Mouse (Mus musculus): ENCODE measurements around the gene Vrk2. TPM values are rescaled to one million over a fixed set of nuclear protein-coding genes. Genes with fewer than 3 reads are reported as not detected.

Gene Vrk2
- total and polyA plus RNA-seq, 3 experiments, result 26.1 to 64.5 (median 43.1) TPM

DNA sequence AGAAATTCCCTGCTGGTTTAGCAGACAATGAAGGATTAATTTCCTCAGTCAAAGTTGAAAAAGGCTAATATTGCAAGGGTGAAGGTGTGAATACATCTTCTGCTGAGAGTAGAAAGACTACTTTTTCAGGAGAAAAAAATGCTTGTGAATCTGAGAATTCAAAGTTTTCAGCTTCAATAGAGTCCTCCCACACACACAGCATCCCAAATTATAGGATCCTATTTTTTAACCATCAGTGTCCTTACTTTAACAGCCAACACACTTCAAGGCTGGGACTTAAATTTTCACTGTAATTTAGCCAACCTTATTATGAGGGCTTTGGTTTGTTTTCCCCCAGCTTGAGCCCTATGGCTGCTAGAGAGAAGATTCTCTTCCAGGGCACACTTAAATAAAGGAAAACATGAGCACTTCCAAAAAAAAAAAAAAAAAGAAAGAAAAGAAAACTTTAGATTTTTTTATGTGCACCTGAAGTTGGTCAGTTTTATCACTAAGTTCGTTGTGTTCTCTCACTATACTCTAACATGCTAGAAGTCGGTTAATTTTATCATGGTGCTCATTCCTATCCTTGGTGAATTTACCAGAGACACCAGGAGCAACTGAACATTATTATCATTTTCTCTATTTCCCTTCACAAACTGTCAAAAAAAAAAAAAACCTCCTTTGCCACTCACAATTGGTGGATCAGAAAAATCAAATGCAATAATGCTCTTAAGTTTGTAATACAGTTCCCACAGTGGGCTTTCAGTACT, 24.9 kb upstream of the Vrk2 start:
- ATAC-seq (ENCODE audit: extremely low read depth, insufficient number of reproducible peaks, low FRiP score, poor library complexity, severe bottlenecking) (no peak), DNase-seq (ENCODE audit: low spot score) (no peak)
- Histone ChIP-seq H3K36me3 (replicated peaks) (no peaks in the 10 kb centered on the region), H3K4me3 (ENCODE audit: low read depth, low read length) (no peak overlapping the region), H3K27me3 (ENCODE audit: insufficient read depth, low read length) (no peaks in the 10 kb centered on the region), H3K4me1 (ENCODE audit: insufficient read depth, low read depth, low read length) (no peaks in the 10 kb centered on the region), H3K9me3 (replicated peaks) (no peaks in the 10 kb centered on the region)
- TF ChIP-seq TAL1 (conservative IDR thresholded peaks at IDR 0.05; ENCODE audit: low read depth, low read length) (no peak), CTCF (IDR thresholded peaks at IDR 0.05; ENCODE audit: low read depth, low read length) (no peak), GATA1 (IDR thresholded peaks at IDR 0.05; ENCODE audit: borderline replicate concordance, low read length) (no peak), POLR2AphosphoS5 (IDR thresholded peaks at IDR 0.05; ENCODE audit: insufficient replicate concordance, low read depth, low read length) (no peak), GATA2 (IDR thresholded peaks at IDR 0.05; ENCODE audit: borderline replicate concordance, low read depth, low read length) (no peak)

DNA sequence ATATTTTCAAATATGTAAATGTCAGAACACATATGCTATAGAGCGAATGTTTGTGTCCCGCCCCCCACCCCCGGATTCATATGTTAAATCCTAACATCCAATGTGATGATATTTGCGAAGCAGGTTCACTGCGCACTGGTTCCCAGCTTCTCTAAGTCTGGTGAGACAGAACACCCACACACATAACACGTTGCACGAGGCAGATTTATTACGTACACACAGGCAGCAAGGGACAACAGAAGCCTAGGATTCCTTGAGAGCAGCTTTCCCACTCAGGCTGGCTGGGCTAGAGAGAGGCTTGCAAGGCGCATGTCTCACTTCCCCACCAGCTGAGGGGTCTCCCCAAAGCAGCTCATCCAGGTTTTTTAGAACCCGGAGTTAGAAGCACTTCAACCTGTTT, 15.0 kb upstream of the Vrk2 start:
- TF ChIP-seq CTCF (IDR thresholded peaks at IDR 0.05; ENCODE audit: low read depth, low read length), result no peak
- no peak for TF ChIP-seq GATA2 (IDR thresholded peaks at IDR 0.05; ENCODE audit: borderline replicate concordance, low read depth, low read length)
- TF ChIP-seq POLR2AphosphoS5 (IDR thresholded peaks at IDR 0.05; ENCODE audit: insufficient replicate concordance, low read depth, low read length), result no peak
- TF ChIP-seq GATA1 (IDR thresholded peaks at IDR 0.05; ENCODE audit: borderline replicate concordance, low read length), result no peak
- TF ChIP-seq TAL1 (conservative IDR thresholded peaks at IDR 0.05; ENCODE audit: low read depth, low read length), result no peak
- no peak for DNase-seq (ENCODE audit: low spot score)
- Histone ChIP-seq H3K9me3 (replicated peaks) (no peaks in the 10 kb centered on the region), H3K4me1 (ENCODE audit: insufficient read depth, low read depth, low read length) (no peaks in the 10 kb centered on the region), H3K4me3 (ENCODE audit: low read depth, low read length) (no peak overlapping the region), H3K36me3 (replicated peaks) (no peaks in the 10 kb centered on the region), H3K27me3 (ENCODE audit: insufficient read depth, low read length) (peaks cover 5% of the 10 kb centered on the region; the same call in 1 of the 2 replicates)
- no peak for ATAC-seq (ENCODE audit: extremely low read depth, insufficient number of reproducible peaks, low FRiP score, poor library complexity, severe bottlenecking)

DNA sequence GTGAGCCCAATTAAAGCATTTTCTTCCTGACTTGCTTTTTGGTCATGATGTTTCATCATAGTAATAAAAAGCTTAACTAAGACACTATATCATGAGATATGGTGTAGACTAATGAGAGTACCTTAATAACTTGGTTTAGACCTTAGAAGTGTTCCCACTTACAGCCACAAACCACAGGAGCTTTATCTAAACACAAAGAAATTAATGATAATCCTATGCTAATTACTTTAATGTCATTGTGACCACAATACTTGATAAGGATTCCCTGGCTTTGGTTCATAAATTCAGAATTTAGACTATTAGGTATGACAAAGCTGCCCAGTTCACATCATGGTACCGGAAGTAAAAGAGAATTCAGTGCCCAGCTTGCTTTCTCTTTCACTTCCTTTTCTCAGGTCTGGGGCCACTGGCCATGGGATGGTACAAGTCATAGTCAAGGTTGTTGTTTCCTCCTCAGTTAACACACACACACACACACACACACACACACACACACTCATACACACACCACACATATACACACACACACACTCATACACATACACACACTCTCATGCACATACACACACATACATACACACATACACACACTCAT, 10.4 kb upstream of the Vrk2 start:
- no peak for DNase-seq (ENCODE audit: low spot score)
- no peaks in the 10 kb centered on the region for H3K9me3 ChIP-seq (replicated peaks)

DNA sequence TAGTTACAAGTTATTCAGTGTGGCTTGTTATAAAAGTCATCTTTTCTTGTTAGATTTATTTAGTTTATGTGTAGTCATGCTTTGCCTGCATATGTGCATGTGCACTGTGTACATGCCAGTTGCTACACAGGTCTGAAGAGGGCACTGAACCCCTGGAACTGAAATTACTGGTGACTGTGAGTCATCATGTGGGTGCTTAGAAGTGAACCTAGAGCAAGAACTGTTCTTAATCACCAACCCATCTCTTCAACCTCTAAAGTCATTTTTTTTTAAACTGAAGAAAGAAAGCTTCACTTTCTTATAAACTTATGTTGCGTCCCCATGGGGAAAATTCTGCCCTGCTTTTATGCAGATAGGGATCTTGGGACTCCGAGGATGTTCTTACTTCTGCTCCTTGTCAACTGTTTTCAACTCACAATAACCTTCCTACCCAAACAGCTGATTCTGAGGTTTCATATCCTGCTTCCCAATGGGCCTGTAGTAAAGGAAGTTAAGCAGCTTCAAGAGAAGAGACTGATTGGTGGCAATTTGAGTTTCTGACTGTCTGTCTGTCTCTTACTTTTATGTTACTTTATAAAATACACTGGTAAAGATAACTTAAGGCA, 7.9 kb upstream of the Vrk2 start:
- Histone ChIP-seq H3K27me3 (ENCODE audit: insufficient read depth, low read length) (no peaks in the 10 kb centered on the region), H3K4me3 (ENCODE audit: low read depth, low read length) (no peak overlapping the region), H3K9me3 (replicated peaks) (no peaks in the 10 kb centered on the region), H3K36me3 (replicated peaks) (no peaks in the 10 kb centered on the region), H3K4me1 (ENCODE audit: insufficient read depth, low read depth, low read length) (no peaks in the 10 kb centered on the region; the same call in 1 of the 2 replicates)
- DNase-seq (ENCODE audit: low spot score) (no peak), ATAC-seq (ENCODE audit: extremely low read depth, insufficient number of reproducible peaks, low FRiP score, poor library complexity, severe bottlenecking) (no peak; the same call in 1 of the 2 replicates)
- TF ChIP-seq POLR2AphosphoS5 (IDR thresholded peaks at IDR 0.05; ENCODE audit: insufficient replicate concordance, low read depth, low read length) (no peak), GATA1 (IDR thresholded peaks at IDR 0.05; ENCODE audit: borderline replicate concordance, low read length) (no peak), TAL1 (conservative IDR thresholded peaks at IDR 0.05; ENCODE audit: low read depth, low read length) (no peak), GATA2 (IDR thresholded peaks at IDR 0.05; ENCODE audit: borderline replicate concordance, low read depth, low read length) (no peak), CTCF (IDR thresholded peaks at IDR 0.05; ENCODE audit: low read depth, low read length) (no peak)

More for the DNA sequence above, 10.4 kb upstream of the Vrk2 start:
- TF ChIP-seq CTCF (IDR thresholded peaks at IDR 0.05; ENCODE audit: low read depth, low read length) (no peak), TAL1 (conservative IDR thresholded peaks at IDR 0.05; ENCODE audit: low read depth, low read length) (no peak), GATA2 (IDR thresholded peaks at IDR 0.05; ENCODE audit: borderline replicate concordance, low read depth, low read length) (no peak), GATA1 (IDR thresholded peaks at IDR 0.05; ENCODE audit: borderline replicate concordance, low read length) (no peak), POLR2AphosphoS5 (IDR thresholded peaks at IDR 0.05; ENCODE audit: insufficient replicate concordance, low read depth, low read length) (no peak)
- H3K27me3 ChIP-seq (ENCODE audit: insufficient read depth, low read length), result peaks cover 5% of the 10 kb centered on the region; the same call in 1 of the 2 replicates
- ATAC-seq (ENCODE audit: extremely low read depth, insufficient number of reproducible peaks, low FRiP score, poor library complexity, severe bottlenecking), result no peak
- H3K36me3 ChIP-seq (replicated peaks), result no peaks in the 10 kb centered on the region
- no peak overlapping the region for H3K4me3 ChIP-seq (ENCODE audit: low read depth, low read length)
- H3K4me1 ChIP-seq (ENCODE audit: insufficient read depth, low read depth, low read length), result no peaks in the 10 kb centered on the region

DNA sequence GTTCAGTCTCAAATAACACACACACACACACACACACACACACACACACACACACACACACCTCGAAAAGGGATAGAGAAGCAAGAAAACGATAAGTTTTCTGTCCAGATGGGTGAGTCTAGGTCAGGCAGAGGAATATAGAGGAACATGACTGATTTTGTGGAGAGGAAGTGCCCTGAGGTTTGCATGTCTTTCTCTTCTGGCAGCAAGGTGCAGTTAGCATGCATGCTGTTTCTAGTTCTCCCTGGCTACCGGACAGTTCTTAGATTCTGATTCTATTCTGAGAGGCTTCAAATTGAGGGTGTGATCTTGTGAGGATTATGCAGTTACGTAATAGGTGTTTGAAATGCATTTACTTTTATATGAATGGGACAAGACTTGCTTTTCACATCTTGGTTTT, 6.9 kb upstream of the Vrk2 start:
- TF ChIP-seq GATA2 (IDR thresholded peaks at IDR 0.05; ENCODE audit: borderline replicate concordance, low read depth, low read length), result no peak
- TF ChIP-seq GATA1 (IDR thresholded peaks at IDR 0.05; ENCODE audit: borderline replicate concordance, low read length), result no peak
- TF ChIP-seq POLR2AphosphoS5 (IDR thresholded peaks at IDR 0.05; ENCODE audit: insufficient replicate concordance, low read depth, low read length), result no peak
- no peak for TF ChIP-seq TAL1 (conservative IDR thresholded peaks at IDR 0.05; ENCODE audit: low read depth, low read length)
- TF ChIP-seq CTCF (IDR thresholded peaks at IDR 0.05; ENCODE audit: low read depth, low read length), result no peak
- ATAC-seq (ENCODE audit: extremely low read depth, insufficient number of reproducible peaks, low FRiP score, poor library complexity, severe bottlenecking) (no peak), DNase-seq (ENCODE audit: low spot score) (no peak)
- no peaks in the 10 kb centered on the region for H3K36me3 ChIP-seq (replicated peaks)
- no peak overlapping the region for H3K4me3 ChIP-seq (ENCODE audit: low read depth, low read length)
- H3K9me3 ChIP-seq (replicated peaks), result no peaks in the 10 kb centered on the region
- H3K4me1 ChIP-seq (ENCODE audit: insufficient read depth, low read depth, low read length), result no peaks in the 10 kb centered on the region; the same call in 1 of the 2 replicates
- no peaks in the 10 kb centered on the region for H3K27me3 ChIP-seq (ENCODE audit: insufficient read depth, low read length)

DNA sequence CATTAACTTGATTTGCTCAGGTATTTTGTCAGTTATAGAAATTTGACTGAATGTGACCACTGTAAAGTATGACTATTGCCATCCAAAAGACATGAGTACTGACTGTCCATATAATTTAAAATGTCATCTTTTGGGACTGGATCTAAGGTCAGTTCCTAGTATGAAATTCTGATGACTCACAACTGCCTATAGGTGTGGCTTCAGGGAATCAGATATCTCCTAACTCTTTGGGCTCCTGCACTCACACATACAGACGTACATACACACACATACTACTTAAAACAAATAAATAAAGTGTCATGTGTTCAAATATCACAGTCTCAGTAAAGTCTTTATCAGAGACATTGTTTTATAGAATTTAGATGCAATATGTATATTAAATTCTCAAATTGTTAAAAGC, 5.1 kb upstream of the Vrk2 start:
- TF ChIP-seq POLR2AphosphoS5 (IDR thresholded peaks at IDR 0.05; ENCODE audit: insufficient replicate concordance, low read depth, low read length) (no peak), CTCF (IDR thresholded peaks at IDR 0.05; ENCODE audit: low read depth, low read length) (no peak), GATA1 (IDR thresholded peaks at IDR 0.05; ENCODE audit: borderline replicate concordance, low read length) (no peak), GATA2 (IDR thresholded peaks at IDR 0.05; ENCODE audit: borderline replicate concordance, low read depth, low read length) (no peak), TAL1 (conservative IDR thresholded peaks at IDR 0.05; ENCODE audit: low read depth, low read length) (no peak)
- Histone ChIP-seq H3K9me3 (replicated peaks) (no peaks in the 10 kb centered on the region), H3K4me3 (ENCODE audit: low read depth, low read length) (no peak overlapping the region), H3K27me3 (ENCODE audit: insufficient read depth, low read length) (no peaks in the 10 kb centered on the region), H3K36me3 (replicated peaks) (no peaks in the 10 kb centered on the region), H3K4me1 (ENCODE audit: insufficient read depth, low read depth, low read length) (peaks cover 4% of the 10 kb centered on the region)
- DNase-seq (ENCODE audit: low spot score) (no peak), ATAC-seq (ENCODE audit: extremely low read depth, insufficient number of reproducible peaks, low FRiP score, poor library complexity, severe bottlenecking) (no peak)

All from G1E (cell line).